Mouse (Mus musculus) heart, embryonic 12.5 days (tissue): ENCODE data around the gene Ofcc1. TPM values are rescaled to one million over a fixed set of nuclear protein-coding genes. Genes with fewer than 3 reads are reported as not detected.

Source experiments
- ATAC-seq: fragments of 200-750 bp; cut with Nextera tagmentation; 2 replicates; pipeline ENCODE4 v1.8.0; 2017; ENCODE audit warnings: moderate TSS enrichment, moderate library complexity; ENCODE audit not compliant: insufficient number of reproducible peaks, low FRiP score
- H3K27ac ChIP-seq: fragments of 300-500 bp; sonication (generic); 2 replicates; pipeline ENCODE4 v1.5.1; 2016; ENCODE audit warnings: mild to moderate bottlenecking, moderate library complexity; ENCODE audit not compliant: poor library complexity, severe bottlenecking
- H3K27me3 ChIP-seq: fragments of 300-500 bp; sonication (generic); replicated peaks from 2 replicates; pipeline ENCODE4 v1.6.1; 2016; ENCODE audit warnings: mild to moderate bottlenecking, moderate library complexity
- H3K36me3 ChIP-seq: fragments of 300-500 bp; sonication (generic); 2 replicates; pipeline ENCODE4 v1.6.1; 2016; ENCODE audit warnings: mild to moderate bottlenecking, moderate library complexity
- H3K4me1 ChIP-seq: fragments of 300-500 bp; sonication (generic); replicated peaks from 2 replicates; pipeline ENCODE4 v1.6.1; 2016; ENCODE audit warnings: mild to moderate bottlenecking
- H3K4me2 ChIP-seq: fragments of 300-500 bp; sonication (generic); 2 replicates; pipeline ENCODE4 v1.6.1; 2016; ENCODE audit warnings: mild to moderate bottlenecking, moderate library complexity
- H3K4me3 ChIP-seq: fragments of 300-500 bp; sonication (generic); 2 replicates; pipeline ENCODE4 v1.5.1; 2016; ENCODE audit warnings: mild to moderate bottlenecking
- H3K9ac ChIP-seq: fragments of 300-500 bp; sonication (generic); 2 replicates; pipeline ENCODE4 v1.6.1; 2016; ENCODE audit warnings: mild to moderate bottlenecking, moderate library complexity
- H3K9me3 ChIP-seq: fragments of 300-500 bp; sonication (generic); replicated peaks from 2 replicates; pipeline ENCODE4 v1.6.1; 2016; ENCODE audit warnings: mild to moderate bottlenecking, moderate library complexity
- WGBS: fragments of 180-500 bp; shearing (Covaris S2); methylation state at CpG from one replicate; pipeline ENCODE4 v1.1.7; 2016; 5-methylcytosine and 5-hydroxymethylcytosine counted together
- polyA plus RNA-seq: library from polyadenylated mRNA; unstranded; fragments of >200 nt; fragmentation: Nextera tagmentation; extraction: Ambion mirVana; gene quantifications from 2 replicates; pipeline ENCODE4 v1.2.1, GENCODE M21; 2016

Gene Ofcc1
- polyA plus RNA-seq, 1 experiment from 2014 or later, result not detected

DNA sequence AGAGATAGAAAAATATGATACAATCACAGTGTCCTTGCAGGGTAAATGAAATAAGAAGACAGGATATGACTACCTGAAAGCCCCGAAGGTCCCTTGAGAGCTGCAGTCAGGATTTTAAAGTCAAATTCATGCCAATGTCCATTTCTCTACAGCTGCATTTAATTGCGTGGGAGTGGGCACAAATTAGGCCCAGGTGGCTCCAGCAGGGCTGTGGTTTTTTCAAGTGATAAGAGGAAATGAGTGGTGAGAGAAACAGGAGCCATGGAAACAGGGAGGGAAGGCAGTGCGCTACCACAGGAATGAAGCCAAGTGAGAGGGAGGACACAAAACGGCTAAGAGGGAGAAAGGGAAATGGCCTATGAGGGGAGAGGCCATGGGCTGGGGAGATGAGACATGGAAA, 363.3 kb downstream of the Ofcc1 start:
- Histone ChIP-seq H3K4me3 (no peak overlapping the region), H3K27ac (no peak overlapping the region), H3K36me3 (no peaks in the 10 kb centered on the region), H3K9me3 (no peaks in the 10 kb centered on the region), H3K4me2 (no peak overlapping the region), H3K27me3 (no peaks in the 10 kb centered on the region), H3K9ac (no peak overlapping the region), H3K4me1 (no peaks in the 10 kb centered on the region)
- WGBS, result 69% methylated on average over 4 of the region's 4 CpGs
- no peak for ATAC-seq

DNA sequence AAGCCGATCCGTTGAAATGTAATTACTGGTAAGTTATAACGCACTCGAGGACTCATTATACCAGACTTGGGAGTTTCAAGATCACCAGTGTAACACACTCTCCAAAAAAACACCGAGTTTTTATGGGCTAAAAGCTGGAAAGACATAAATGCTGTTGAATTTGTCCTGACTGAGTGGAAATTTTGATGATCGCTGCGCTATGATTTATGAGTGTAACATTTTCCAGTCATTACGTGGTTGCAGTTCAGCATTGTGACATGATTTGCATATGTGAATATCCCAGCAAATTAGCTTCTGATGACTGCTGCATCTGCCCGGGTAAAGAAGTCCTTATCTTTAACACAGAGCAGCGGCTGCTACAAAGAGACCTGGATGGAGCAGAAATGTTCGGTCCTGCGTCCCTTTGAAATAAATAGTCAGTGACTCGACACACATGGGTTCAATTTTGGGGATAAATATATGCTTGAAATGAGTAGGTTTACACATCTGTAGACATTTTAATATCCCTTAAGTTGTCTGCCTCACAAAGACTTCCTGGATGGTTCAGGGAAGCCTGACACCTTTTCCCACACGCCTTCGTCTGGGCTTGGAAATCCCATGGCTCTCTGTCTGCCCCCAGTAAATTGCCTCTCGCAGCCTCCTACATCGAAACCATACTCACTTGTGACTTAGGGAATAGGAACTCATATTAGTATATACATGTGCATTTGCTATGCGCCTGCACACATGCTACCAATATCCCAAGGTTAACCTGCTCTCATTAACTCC, 381.8 kb downstream of the Ofcc1 start:
- no peaks in the 10 kb centered on the region for H3K4me1 ChIP-seq
- no peak for ATAC-seq
- no peak overlapping the region for H3K4me2 ChIP-seq
- H3K9me3 ChIP-seq, result no peaks in the 10 kb centered on the region
- no peaks in the 10 kb centered on the region for H3K36me3 ChIP-seq
- no peaks in the 10 kb centered on the region for H3K27me3 ChIP-seq
- 80% methylated on average over 18 of the region's 18 CpGs for WGBS
- H3K9ac ChIP-seq, result no peak overlapping the region
- no peak overlapping the region for H3K4me3 ChIP-seq
- H3K27ac ChIP-seq, result no peak overlapping the region

DNA sequence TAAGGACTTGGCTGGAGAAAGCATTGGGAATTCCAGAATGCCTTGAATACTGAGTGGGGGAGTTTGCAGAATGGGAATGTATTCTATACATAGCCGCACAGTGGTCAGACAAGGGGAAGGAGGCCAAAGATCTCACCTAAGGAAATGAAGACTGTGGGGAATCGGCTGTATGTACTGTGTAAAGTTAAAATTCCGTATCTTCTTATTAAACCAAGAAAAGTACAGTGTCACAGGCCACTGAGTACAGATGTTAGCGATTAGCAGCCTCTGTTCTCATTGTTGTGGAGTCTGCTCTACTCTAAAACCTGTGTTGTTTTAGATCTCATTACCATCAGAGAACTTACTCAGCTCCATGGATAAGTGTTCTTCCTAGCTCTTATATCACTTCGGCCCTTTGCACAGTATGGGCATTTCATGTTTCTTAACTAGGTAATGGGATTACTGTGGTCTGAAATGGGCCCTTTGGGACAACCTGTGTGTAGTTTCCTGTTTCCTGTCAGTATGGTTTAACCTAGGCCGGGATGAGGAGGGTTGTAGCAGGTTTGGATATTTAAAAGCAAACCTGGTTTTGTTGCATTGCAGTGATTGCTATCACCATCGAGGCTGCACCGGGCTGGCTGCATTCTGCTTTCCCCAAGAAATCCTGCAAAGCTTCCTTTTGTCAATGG, 392.8 kb downstream of the Ofcc1 start:
- no peak overlapping the region for H3K4me3 ChIP-seq
- no peak overlapping the region for H3K9ac ChIP-seq
- 0 out of 2 replicates have a peak, but pooled peaks cover 2% of the 10 kb centered on the region for H3K9me3 ChIP-seq
- no peak overlapping the region for H3K4me2 ChIP-seq
- WGBS, result 76% methylated on average over 8 of the region's 8 CpGs
- no peak overlapping the region for H3K27ac ChIP-seq
- H3K4me1 ChIP-seq, result no peaks in the 10 kb centered on the region
- H3K36me3 ChIP-seq, result no peaks in the 10 kb centered on the region
- ATAC-seq, result no peak
- no peaks in the 10 kb centered on the region for H3K27me3 ChIP-seq

DNA sequence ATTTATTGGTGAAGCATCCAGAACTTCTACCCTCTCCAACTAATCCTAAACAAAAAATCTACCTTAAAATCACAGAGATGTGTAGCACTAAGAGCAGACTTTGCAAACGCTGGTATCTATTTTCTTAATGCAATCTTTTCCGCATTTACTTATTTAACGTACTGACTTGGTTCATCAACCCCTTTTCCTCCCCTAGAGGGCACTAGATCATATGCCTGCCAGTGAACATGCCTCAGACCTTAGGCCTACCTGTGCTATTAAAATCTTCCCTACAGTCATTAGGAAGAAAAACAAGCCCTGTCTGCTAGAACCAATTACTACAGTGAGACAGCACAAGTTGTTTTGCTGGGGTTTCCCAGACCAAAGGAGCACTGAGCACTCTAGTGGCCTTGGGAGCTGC, 404.0 kb downstream of the Ofcc1 start:
- ATAC-seq, result no peak
- Histone ChIP-seq H3K9ac (no peak overlapping the region), H3K4me3 (no peak overlapping the region), H3K4me1 (no peaks in the 10 kb centered on the region), H3K27ac (no peak overlapping the region), H3K9me3 (no peaks in the 10 kb centered on the region), H3K27me3 (no peaks in the 10 kb centered on the region), H3K4me2 (no peak overlapping the region), H3K36me3 (no peaks in the 10 kb centered on the region)
- 58% methylated on average over 3 of the region's 3 CpGs for WGBS

DNA sequence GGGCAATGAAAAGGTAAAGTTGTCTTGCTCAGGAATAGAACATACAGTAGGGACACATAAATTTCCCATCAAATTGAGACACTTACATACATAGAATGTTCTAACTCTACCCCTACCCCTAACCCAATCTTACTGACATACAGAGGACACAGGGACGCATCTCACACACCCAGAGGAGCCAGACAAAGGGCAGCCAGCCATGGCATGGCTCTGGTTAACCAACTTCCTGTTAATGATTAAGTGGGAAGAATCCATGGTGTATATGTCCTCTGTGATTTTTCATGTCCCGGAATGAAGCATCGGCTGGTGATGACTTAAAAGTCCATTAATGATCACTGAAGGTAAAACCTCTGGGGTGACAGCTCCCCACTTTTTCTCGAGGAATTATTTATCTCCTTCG, 405.2 kb downstream of the Ofcc1 start:
- H3K4me1 ChIP-seq, result no peaks in the 10 kb centered on the region
- H3K4me2 ChIP-seq, result no peak overlapping the region
- no peak overlapping the region for H3K4me3 ChIP-seq
- H3K9ac ChIP-seq, result no peak overlapping the region
- no peaks in the 10 kb centered on the region for H3K27me3 ChIP-seq
- no peak overlapping the region for H3K27ac ChIP-seq
- H3K36me3 ChIP-seq, result no peaks in the 10 kb centered on the region
- no peak for ATAC-seq
- H3K9me3 ChIP-seq, result no peaks in the 10 kb centered on the region
- WGBS, result 80% methylated on average over 5 of the region's 5 CpGs
